Mouse (Mus musculus) stomach, embryonic 16.5 days (tissue): ENCODE data around the gene Tlr5. TPM values are rescaled to one million over a fixed set of nuclear protein-coding genes. Genes with fewer than 3 reads are reported as not detected.

Experiments used
- ATAC-seq: fragments of 200-750 bp; cut with Nextera tagmentation; 2 replicates; pipeline ENCODE4 v1.8.0; 2017; ENCODE audit warnings: moderate number of reproducible peaks, moderate TSS enrichment; ENCODE audit not compliant: insufficient read depth, low FRiP score
- H3K27ac ChIP-seq: fragments of 300-500 bp; sonication (generic); 2 replicates; pipeline ENCODE4 v1.5.1; 2014; ENCODE audit warnings: low read length
- H3K27me3 ChIP-seq: fragments of 300-500 bp; sonication (generic); 2 replicates; pipeline ENCODE4 v1.6.1; 2014; ENCODE audit warnings: low read length, control low read depth, mixed read lengths; ENCODE audit not compliant: control insufficient read depth, insufficient read depth
- H3K36me3 ChIP-seq: fragments of 300-500 bp; sonication (generic); 2 replicates; pipeline ENCODE4 v1.6.1; 2014; ENCODE audit warnings: low read length; ENCODE audit not compliant: control insufficient read depth, insufficient read depth
- H3K4me1 ChIP-seq: fragments of 300-500 bp; sonication (generic); 2 replicates; pipeline ENCODE4 v1.6.1; 2014; ENCODE audit warnings: low read length, control low read depth, mixed read lengths; ENCODE audit not compliant: control insufficient read depth, insufficient read depth
- H3K4me2 ChIP-seq: fragments of 300-500 bp; sonication (generic); 2 replicates; pipeline ENCODE4 v1.6.1; 2014; ENCODE audit warnings: low read depth, low read length, mixed read lengths
- H3K4me3 ChIP-seq: fragments of 300-500 bp; sonication (generic); replicated peaks from 2 replicates; pipeline ENCODE4 v1.5.1; 2014; ENCODE audit warnings: mild to moderate bottlenecking, low read length
- H3K9ac ChIP-seq: fragments of 300-500 bp; sonication (generic); 2 replicates; pipeline ENCODE4 v1.6.1; 2014; ENCODE audit warnings: low read length
- H3K9me3 ChIP-seq: fragments of 300-500 bp; sonication (generic); replicated peaks from 2 replicates; pipeline ENCODE4 v1.6.1; 2016; ENCODE audit warnings: low read length, control low read depth; ENCODE audit not compliant: control insufficient read depth
- WGBS: fragments of 180-500 bp; shearing (Covaris S2); extraction: QIAGEN DNeasy Blood & Tissue Kit; methylation state at CpG from one replicate; pipeline ENCODE4 v1.1.7; 2014; 5-methylcytosine and 5-hydroxymethylcytosine counted together
- polyA plus RNA-seq: library from polyadenylated mRNA; unstranded; fragments of >200 nt; fragmentation: Nextera tagmentation; extraction: Ambion mirVana; gene quantifications from 2 replicates; pipeline ENCODE4 v1.2.1, GENCODE M21; 2015

Gene Tlr5
- polyA plus RNA-seq = 2.5 and 4.0 TPM in 2 replicates

- Histone ChIP-seq H3K9me3 (no peaks in the 10 kb centered on the region), H3K27me3 (no peaks in the 10 kb centered on the region), H3K4me1 (peaks cover 22% of the 10 kb centered on the region), H3K9ac (peak within 1 kb of the TSS; percentile 73), H3K4me2 (peak within 1 kb of the TSS; percentile 82), H3K27ac (peak within 1 kb of the TSS; percentile 54), H3K36me3 (no peaks in the 10 kb centered on the region), H3K4me3 (peak within 1 kb of the TSS; percentile 54)
- peak; percentile 54; the same call in 1 of the 2 replicates for ATAC-seq
- WGBS = 14% methylated on average over 21 of the region's 21 CpGs
These were observed at the start of gene Tlr5 for GRCm38 (mm10) chr1:182954287-182955046. Gene Tlr5, plus strand, starts transcription at chr1:182954788.

- Histone ChIP-seq H3K36me3 (no peaks in the 10 kb centered on the region), H3K4me3 (no peak overlapping the region), H3K27ac (no peak overlapping the region), H3K4me2 (no peak overlapping the region), H3K27me3 (no peaks in the 10 kb centered on the region), H3K4me1 (peaks cover 13% of the 10 kb centered on the region), H3K9me3 (no peaks in the 10 kb centered on the region), H3K9ac (no peak overlapping the region)
- 31% methylated on average over 3 of the region's 3 CpGs for WGBS
- no peak for ATAC-seq
These were observed 48.9 kb upstream of the Tlr5 start for GRCm38 (mm10) chr1:182905669-182906068.

DNA sequence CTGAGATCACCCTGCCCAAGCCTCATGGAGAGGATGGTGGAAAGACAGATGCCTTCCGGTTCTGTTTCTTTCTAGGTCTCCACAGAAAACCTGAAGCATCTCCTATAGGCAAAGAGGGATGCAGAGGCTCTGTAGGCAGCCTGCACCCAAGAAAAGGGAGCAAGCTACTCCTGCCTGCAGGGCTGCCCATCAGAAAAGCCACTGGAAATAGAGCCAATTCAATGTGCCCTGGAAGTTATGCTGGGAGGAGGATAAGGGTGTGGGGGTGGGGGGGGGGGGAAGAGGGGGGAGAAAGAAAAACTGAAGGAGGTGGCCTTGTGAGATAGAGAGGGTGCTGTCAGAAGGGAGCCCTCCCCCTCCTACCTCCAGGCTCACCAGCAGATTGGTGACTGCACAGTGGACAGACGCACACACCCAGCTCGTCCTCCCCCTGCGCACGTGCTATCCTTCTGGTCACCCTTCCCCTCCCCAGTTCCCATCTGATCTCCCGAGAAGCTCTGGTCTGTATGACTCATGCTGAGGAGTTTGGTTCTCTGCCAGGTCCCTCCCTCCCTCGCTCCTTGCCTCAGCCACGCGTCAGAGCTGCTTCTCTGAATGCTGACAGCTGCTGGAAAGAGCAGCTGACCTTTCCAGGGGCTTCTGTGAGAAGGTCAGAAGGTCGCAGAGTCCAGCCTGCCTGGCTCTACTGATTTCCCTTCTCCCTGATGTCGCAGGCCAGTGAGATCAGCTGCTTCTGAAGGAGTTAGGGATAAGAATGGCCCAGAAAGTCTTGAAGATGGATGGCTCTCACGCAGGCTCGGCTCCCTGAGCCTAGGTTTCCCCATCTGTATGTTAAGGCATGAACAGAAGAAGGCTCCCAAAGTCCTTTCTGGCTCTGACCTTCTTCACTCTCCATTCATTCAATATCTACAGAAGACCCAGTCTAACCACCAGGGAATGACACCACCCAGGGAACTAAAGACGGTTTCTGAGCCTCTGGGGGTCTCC is 46.2 kb upstream of the Tlr5 start:
- peak; percentile 92 for ATAC-seq
- Histone ChIP-seq H3K27me3 (no peaks in the 10 kb centered on the region), H3K9me3 (0 out of 2 replicates have a peak, but pooled peaks cover 3% of the 10 kb centered on the region), H3K4me2 (peak overlapping the region; percentile 32; the same call in 1 of the 2 replicates), H3K36me3 (no peaks in the 10 kb centered on the region), H3K9ac (peak overlapping the region; percentile 58; the same call in 1 of the 2 replicates), H3K27ac (peak overlapping the region; percentile 73), H3K4me1 (peaks cover 13% of the 10 kb centered on the region), H3K4me3 (no peak overlapping the region)
- WGBS = 13% methylated on average over 14 of the region's 14 CpGs

DNA sequence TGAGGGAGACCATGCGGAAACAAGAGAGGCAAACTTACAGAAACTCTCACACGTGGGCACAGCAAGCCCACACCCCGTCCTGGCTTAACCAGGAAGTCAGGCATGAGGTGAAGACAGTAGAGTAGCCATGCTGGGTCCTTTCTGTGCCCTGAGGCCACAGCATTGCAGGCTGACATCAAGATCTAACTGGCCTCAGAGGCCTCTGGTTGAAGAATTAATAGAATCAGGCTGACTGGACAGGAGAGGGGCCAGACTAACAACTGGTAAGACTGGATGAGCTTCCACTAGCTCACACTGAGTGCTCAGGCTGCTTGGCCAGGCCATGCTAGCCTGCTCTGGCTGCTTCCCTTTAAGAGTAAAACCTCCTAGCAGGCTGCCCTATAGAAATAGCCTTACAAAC is 45.5 kb upstream of the Tlr5 start:
- H3K4me3 ChIP-seq = no peak overlapping the region
- H3K9me3 ChIP-seq = 0 out of 2 replicates have a peak, but pooled peaks cover 3% of the 10 kb centered on the region
- WGBS = 53% methylated on average over 3 of the region's 3 CpGs
- peaks cover 13% of the 10 kb centered on the region for H3K4me1 ChIP-seq
- H3K9ac ChIP-seq = no peak overlapping the region
- no peak overlapping the region for H3K4me2 ChIP-seq
- no peak for ATAC-seq
- H3K36me3 ChIP-seq = no peaks in the 10 kb centered on the region
- H3K27me3 ChIP-seq = no peaks in the 10 kb centered on the region
- H3K27ac ChIP-seq = peak overlapping the region; percentile 73

DNA sequence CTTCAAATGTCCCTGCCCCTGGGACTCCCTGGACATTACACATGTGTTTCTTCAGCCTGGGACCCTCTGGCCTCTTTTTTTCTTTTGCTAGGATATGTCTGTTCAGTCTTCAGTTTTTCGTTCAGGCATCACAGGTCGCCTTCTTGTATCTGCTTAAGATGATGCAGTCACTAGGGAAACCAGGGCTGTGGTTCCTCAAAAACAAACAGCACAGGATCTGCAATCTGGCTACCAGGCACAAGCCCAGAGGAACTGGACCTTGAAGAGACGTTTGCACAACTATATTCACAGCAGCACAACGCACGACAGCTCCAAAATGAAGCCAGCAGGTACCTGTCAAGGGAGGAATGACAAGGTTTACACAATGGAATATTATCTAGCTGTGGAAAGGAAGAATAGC is 45.0 kb upstream of the Tlr5 start:
- H3K27me3 ChIP-seq = no peaks in the 10 kb centered on the region
- WGBS = 71% methylated on average over 5 of the region's 5 CpGs
- no peak overlapping the region for H3K4me3 ChIP-seq
- 0 out of 2 replicates have a peak, but pooled peaks cover 3% of the 10 kb centered on the region for H3K9me3 ChIP-seq
- no peak overlapping the region for H3K9ac ChIP-seq
- no peak for ATAC-seq
- H3K4me1 ChIP-seq = peaks cover 15% of the 10 kb centered on the region
- no peaks in the 10 kb centered on the region for H3K36me3 ChIP-seq
- no peak overlapping the region for H3K4me2 ChIP-seq
- H3K27ac ChIP-seq = no peak overlapping the region

DNA sequence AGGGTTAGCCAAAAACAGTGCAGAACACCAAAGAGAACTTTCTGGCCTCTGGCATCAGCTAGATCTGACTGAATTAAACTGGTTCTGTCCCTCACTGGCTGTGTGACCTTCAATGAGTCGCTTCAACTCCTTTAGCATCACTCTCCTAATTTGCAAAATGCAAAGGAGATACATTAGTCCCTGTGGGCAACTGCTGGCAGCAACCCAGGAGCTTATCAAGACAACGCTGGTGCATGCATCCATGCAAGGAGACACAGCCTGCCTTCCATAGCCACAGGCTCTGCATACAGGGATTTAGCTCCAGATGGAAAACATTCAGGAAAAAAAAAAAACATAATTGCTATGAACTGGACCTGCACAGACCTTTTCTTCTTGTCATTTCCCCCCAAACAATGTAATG is 42.0 kb upstream of the Tlr5 start:
- 0 out of 2 replicates have a peak, but pooled peaks cover 3% of the 10 kb centered on the region for H3K9me3 ChIP-seq
- H3K27me3 ChIP-seq = no peaks in the 10 kb centered on the region
- ATAC-seq = no peak
- 63% methylated on average over 2 of the region's 2 CpGs for WGBS
- no peak overlapping the region for H3K4me2 ChIP-seq
- H3K27ac ChIP-seq = no peak overlapping the region
- peaks cover 18% of the 10 kb centered on the region for H3K4me1 ChIP-seq
- H3K9ac ChIP-seq = no peak overlapping the region
- no peaks in the 10 kb centered on the region for H3K36me3 ChIP-seq
- H3K4me3 ChIP-seq = no peak overlapping the region

DNA sequence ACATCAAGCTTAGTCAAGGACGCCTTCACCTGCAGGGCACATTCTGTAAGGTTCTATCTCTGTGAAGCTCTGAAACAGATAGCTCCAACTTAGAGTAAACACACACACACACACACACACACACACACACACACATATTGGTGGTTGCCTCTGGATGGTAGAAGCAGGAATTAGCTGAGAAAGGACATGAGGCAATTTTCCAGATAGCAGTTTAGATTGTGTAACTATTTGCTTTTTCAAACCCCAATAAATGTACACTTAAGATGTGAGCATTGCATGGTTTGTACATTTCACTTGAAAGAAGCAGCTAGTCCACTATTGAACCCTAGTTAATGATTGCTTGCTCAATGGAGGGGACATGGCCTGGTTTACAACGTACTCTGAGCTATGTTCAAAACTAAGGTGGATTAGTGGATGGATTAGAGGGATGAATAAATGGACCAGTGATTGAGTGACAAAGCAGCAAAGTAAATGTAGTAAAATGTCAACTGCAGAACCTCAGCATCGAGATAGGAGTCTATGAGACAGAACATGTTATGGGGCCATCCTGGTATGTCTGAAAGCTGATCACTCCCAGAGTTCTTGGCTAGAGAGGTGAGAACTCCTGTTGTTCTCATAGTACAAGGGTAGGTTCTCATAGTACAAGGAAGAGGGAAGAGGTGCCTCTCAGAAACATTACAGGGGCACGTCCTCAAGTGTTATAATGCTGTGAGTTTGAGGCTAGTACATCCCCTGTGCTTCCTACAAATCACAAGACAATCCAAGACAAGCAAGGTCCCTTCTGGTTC is 40.3 kb upstream of the Tlr5 start:
- Histone ChIP-seq H3K9me3 (0 out of 2 replicates have a peak, but pooled peaks cover 3% of the 10 kb centered on the region), H3K36me3 (no peaks in the 10 kb centered on the region), H3K27me3 (no peaks in the 10 kb centered on the region), H3K4me2 (no peak overlapping the region), H3K9ac (no peak overlapping the region), H3K4me3 (no peak overlapping the region), H3K27ac (peak overlapping the region; percentile 67), H3K4me1 (peaks cover 5% of the 10 kb centered on the region; the same call in 1 of the 2 replicates)
- WGBS = 62% methylated on average over 4 of the region's 4 CpGs
- peak; percentile 85; the same call in 1 of the 2 replicates for ATAC-seq

DNA sequence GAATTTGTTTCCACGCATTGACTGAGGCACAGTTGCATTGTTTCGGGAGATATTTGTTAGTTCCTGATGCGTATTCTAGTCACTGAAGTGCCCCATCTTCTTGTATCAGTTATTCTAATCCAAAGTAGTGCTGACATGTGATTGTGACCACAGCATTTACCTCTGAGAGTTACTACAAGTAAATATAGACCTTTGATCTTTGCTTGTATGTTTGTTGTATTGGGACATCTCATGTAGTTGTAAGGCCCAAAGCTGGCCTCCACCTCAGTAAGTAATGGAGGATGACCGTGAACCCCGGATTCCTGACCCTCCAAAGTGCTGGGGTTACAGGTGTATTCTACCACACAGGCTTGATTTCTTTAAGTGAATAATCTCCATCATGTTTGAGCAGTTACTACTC is 38.4 kb upstream of the Tlr5 start:
- 92% methylated on average over 5 of the region's 5 CpGs for WGBS

More for the DNA sequence above, 38.4 kb upstream of the Tlr5 start:
- Histone ChIP-seq H3K27ac (no peak overlapping the region), H3K4me1 (peaks cover 5% of the 10 kb centered on the region; the same call in 1 of the 2 replicates), H3K4me3 (no peak overlapping the region), H3K9ac (no peak overlapping the region), H3K4me2 (no peak overlapping the region), H3K36me3 (no peaks in the 10 kb centered on the region), H3K27me3 (no peaks in the 10 kb centered on the region), H3K9me3 (0 out of 2 replicates have a peak, but pooled peaks cover 3% of the 10 kb centered on the region)
- ATAC-seq = no peak
